Mouse (Mus musculus) kidney, adult 2 months (tissue): ENCODE measurements around the gene Tbcd. TPM values are rescaled to one million over a fixed set of nuclear protein-coding genes. Genes with fewer than 3 reads are reported as not detected.

ENCODE experiments used
- DNase-seq: peaks from one replicate; pipeline ENCODE4 v3.0.0; 2021
- H3K27ac ChIP-seq: fragments of 200-500 bp; 2 replicates; pipeline ENCODE4 v1.5.1; 2012; ENCODE audit warnings: low read depth, low read length, control low read depth, inconsistent platforms; ENCODE audit not compliant: insufficient read depth
- H3K27me3 ChIP-seq: fragments of 200-500 bp; replicated peaks from 2 replicates; pipeline ENCODE4 v1.6.1; 2012; ENCODE audit warnings: mild to moderate bottlenecking, moderate library complexity, low read length, inconsistent platforms; ENCODE audit not compliant: control insufficient read depth, insufficient read depth
- H3K36me3 ChIP-seq: fragments of 200-500 bp; 2 replicates; pipeline ENCODE4 v1.6.1; 2012; ENCODE audit warnings: mild to moderate bottlenecking, moderate library complexity, low read length, inconsistent platforms; ENCODE audit not compliant: control insufficient read depth, insufficient read depth
- H3K4me1 ChIP-seq: fragments of 200-500 bp; 2 replicates; pipeline ENCODE4 v1.6.1; 2011; ENCODE audit warnings: low read length; ENCODE audit not compliant: control insufficient read depth, insufficient read depth
- H3K4me3 ChIP-seq: fragments of 200-500 bp; 2 replicates; pipeline ENCODE4 v1.5.1; 2011; ENCODE audit warnings: mild to moderate bottlenecking, low read depth, low read length, control low read depth; ENCODE audit not compliant: insufficient read depth
- CTCF ChIP-seq: fragments of 200-500 bp; conservative IDR thresholded peaks from 2 replicates; pipeline ENCODE4 v1.5.1; 2011; ENCODE audit warnings: low read depth, mild to moderate bottlenecking, control low read depth, low read length, moderate library complexity, mixed read lengths; ENCODE audit not compliant: insufficient read depth, insufficient read length
- POLR2A ChIP-seq: fragments of 200-500 bp; IDR thresholded peaks from one replicate; pipeline ENCODE4 v1.6.1; 2011; ENCODE audit warnings: low read depth, low read length, control low read depth
- WGBS: fragments of 180-500 bp; shearing (Covaris S2); methylation state at CpG from one replicate; pipeline ENCODE4 v1.1.7; 2018; 5-methylcytosine and 5-hydroxymethylcytosine counted together
- polyA plus RNA-seq: library from polyadenylated mRNA; depleted of rRNA; stranded (reverse); fragments of >200 nt; gene quantifications from 2 replicates; pipeline ENCODE4 v1.2.3, GENCODE M21; 2012

Gene Tbcd
- polyA plus RNA-seq, 1 experiment = 58.9 TPM

DNA sequence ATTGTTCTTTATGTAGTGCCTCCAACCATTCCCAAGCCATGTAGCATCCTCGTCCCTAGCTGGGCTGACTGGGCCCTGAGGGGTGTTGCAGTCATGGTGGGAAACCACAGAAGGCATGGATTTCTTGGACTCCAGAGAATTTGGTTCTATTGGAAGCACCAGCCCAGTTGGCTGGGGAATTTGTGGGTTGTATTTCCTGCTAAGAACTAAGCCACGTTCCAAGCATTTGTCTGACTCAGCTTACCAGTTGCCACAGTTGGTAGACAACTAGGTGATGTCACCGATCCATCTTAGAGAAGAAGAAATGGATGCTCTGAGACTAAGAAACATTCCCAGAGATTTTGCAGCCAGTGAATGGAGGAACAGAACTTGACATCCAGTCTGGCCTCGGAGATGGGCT, 10.1 kb upstream of the Tbcd start:
- Histone ChIP-seq H3K36me3 (no peaks in the 10 kb centered on the region), H3K27ac (no peak overlapping the region), H3K4me3 (no peak overlapping the region), H3K27me3 (no peaks in the 10 kb centered on the region), H3K4me1 (peaks cover 14% of the 10 kb centered on the region)
- DNase-seq = no peak
- WGBS = 96% methylated on average over 4 of the region's 4 CpGs
- TF ChIP-seq POLR2A = no peak
- TF ChIP-seq CTCF = no peak

DNA sequence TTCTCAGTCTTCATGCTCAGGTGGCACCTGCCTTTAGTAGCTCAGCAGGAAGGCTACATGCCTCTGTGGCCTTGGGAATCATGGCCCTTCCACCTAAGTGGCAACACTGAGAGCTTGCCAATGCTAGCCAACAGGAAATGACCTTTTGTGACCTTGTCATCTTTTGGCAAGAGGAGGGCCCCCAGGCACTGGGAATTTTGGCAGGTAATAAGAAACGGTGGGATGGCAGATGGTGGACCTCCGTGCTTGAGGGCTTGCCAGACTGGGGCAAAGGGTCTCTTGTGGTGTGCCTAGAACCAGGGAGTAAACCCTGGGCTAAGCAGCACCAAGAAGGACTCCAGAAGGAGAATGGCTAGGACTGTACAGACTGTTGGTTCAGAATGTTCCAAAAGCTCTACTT, 9.7 kb upstream of the Tbcd start:
- no peak overlapping the region for H3K27ac ChIP-seq
- H3K4me1 ChIP-seq = peaks cover 10% of the 10 kb centered on the region
- no peaks in the 10 kb centered on the region for H3K27me3 ChIP-seq
- no peak overlapping the region for H3K4me3 ChIP-seq
- TF ChIP-seq POLR2A (no peak), CTCF (no peak)
- no peaks in the 10 kb centered on the region for H3K36me3 ChIP-seq
- 50% methylated on average over 2 of the region's 2 CpGs for WGBS
- no peak for DNase-seq

DNA sequence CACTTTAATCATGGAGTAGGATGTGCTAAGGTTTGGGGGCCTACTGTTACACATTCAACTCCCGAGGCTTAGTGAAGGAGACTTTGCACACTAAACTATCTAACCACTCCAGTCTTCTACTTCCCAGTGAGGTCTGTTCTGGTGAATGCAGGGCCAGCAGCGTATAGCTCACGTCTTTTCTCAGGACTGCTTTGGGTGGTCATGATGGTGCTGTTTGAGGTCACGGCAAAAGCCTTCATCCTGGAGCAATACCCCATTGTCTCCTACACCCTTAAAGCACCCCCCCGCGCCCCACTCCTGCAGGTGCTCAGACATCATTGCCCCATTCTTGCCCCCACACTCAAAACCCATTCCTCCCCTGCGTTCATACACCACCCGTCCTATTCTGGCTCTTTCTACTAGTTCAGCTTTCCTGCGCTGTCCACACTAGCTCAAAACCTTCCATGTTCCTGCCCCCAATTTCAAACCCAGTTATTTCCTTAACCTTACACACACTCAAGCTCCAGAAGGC, 478 bp upstream of the Tbcd start:
- no peak overlapping the region for H3K27ac ChIP-seq
- no peak for DNase-seq
- no peaks in the 10 kb centered on the region for H3K27me3 ChIP-seq
- peak overlapping the region; percentile 77 for H3K4me3 ChIP-seq
- H3K36me3 ChIP-seq = no peaks in the 10 kb centered on the region
- TF ChIP-seq POLR2A = no peak
- TF ChIP-seq CTCF = no peak
- 30% methylated on average over 9 of the region's 9 CpGs for WGBS
- H3K4me1 ChIP-seq = peaks cover 5% of the 10 kb centered on the region; the same call in 1 of the 2 replicates

DNA sequence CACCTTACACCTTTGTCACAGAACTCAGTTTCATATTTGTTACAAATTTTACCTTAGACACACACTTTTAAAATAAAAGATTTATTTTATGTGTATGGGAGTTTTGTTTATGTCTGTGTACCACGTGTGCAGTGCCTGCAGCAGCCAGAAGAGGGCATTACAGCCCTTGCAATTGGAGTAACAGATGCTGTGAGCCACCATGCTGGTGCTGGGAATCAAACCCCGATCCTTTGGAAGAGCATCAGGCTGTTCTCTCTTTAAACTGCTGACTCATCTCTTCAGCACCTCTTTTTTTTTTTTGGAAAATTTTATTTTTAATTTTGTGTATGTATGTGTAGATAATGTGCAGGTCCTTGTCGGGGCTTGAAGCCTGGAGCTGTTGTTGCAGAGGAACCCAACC, 6.1 kb downstream of the Tbcd start:
- 94% methylated on average over 3 of the region's 3 CpGs for WGBS
- H3K4me3 ChIP-seq = no peak overlapping the region
- TF ChIP-seq POLR2A (no peak), CTCF (peak; percentile 30)
- H3K27ac ChIP-seq = no peak overlapping the region
- peaks cover 4% of the 10 kb centered on the region for H3K36me3 ChIP-seq
- peaks cover 3% of the 10 kb centered on the region; the same call in 1 of the 2 replicates for H3K4me1 ChIP-seq
- DNase-seq = no peak
- H3K27me3 ChIP-seq = no peaks in the 10 kb centered on the region

DNA sequence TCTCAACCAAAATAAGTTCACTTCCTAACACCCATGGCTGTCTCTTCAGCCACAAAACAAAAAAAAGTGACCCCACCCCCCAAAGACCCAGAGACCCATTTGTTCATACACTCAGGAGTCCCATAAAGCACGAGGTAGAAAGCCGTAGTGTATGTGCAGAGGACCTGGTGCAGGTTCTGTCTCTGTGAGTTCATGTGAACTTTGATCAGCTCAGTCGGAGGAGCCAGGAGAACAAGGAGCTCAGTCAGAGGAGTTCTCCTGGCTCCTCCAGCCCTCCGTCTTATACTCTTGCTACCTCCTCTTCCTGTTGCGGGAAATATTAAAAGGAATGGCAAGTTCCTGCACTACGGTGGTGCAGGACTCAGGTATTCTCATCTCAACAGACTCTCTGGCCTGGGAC, 15.7 kb downstream of the Tbcd start:
- TF ChIP-seq CTCF (no peak), POLR2A (no peak)
- Histone ChIP-seq H3K4me1 (peaks cover 2% of the 10 kb centered on the region; the same call in 1 of the 2 replicates), H3K27me3 (no peaks in the 10 kb centered on the region), H3K27ac (no peak overlapping the region), H3K4me3 (no peak overlapping the region), H3K36me3 (0 out of 2 replicates have a peak, but pooled peaks cover 2% of the 10 kb centered on the region)
- DNase-seq = peak; percentile 51
- WGBS = 72% methylated on average over 6 of the region's 6 CpGs

DNA sequence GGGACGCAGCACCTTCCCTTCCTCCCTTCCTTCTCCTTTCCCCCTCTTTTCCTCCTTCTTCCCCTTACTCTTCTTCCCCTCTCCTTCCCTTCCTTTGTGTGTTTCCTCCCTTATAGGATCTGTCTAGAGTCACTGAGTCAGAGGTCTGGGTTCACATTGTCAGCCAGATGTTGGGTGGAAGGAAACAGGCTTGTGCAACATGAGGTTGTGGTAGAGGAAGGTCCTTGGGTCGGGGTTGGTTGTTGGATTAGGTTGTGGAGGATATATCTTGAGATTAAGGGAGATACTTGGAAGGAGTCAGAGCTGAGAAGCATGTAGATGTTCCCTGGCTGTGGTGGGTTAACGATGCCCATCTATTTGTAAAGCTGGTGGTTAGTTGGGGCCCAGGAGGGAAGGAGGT, 23.1 kb downstream of the Tbcd start:
- TF ChIP-seq CTCF = no peak
- no peak for TF ChIP-seq POLR2A
- H3K27ac ChIP-seq = no peak overlapping the region
- no peaks in the 10 kb centered on the region for H3K27me3 ChIP-seq
- peaks cover 11% of the 10 kb centered on the region; the same call in 1 of the 2 replicates for H3K4me1 ChIP-seq
- WGBS = 79% methylated on average over 3 of the region's 3 CpGs
- DNase-seq = no peak
- H3K4me3 ChIP-seq = no peak overlapping the region
- H3K36me3 ChIP-seq = no peaks in the 10 kb centered on the region

DNA sequence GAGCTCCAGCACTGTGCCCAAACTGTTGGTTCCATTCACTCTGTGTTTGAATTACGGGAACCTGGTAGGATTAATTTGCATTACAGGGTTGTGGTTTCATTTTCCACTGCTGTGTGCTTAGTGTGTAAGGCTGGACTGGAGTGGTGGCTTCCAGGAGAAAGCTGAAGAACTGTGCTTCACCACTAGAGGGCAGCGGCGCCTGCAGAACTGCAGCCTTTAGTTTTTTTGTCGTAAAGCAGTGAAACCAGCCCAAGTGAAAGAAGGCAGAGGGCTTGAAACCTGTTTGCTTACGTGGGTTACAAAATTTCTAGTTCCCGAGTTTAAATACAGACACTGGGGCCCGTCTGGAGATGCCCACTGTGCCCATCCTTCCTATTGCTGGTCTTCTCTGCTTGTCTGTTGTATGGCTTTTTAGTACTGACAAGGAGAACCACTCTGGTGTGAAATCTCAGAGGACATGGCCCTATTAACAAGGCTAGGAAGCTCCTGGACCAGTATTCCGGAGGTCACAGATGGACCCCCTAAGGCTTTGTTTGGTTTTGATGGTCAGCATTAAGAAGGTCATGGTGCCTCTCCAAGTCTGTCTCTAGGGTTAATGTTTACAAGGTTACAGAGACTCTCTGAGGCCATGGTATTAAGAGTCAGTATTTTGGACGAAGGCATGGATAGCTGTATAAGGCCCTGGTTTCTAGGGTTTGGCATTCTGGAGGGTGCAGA, 24.1 kb downstream of the Tbcd start:
- Histone ChIP-seq H3K4me1 (peaks cover 11% of the 10 kb centered on the region; the same call in 1 of the 2 replicates), H3K36me3 (no peaks in the 10 kb centered on the region), H3K27ac (no peak overlapping the region), H3K27me3 (no peaks in the 10 kb centered on the region), H3K4me3 (no peak overlapping the region)
- no peak for TF ChIP-seq POLR2A
- TF ChIP-seq CTCF = peak; percentile 95
- WGBS = 15% methylated on average over 9 of the region's 9 CpGs
- DNase-seq = peak; percentile 77
